Mouse (Mus musculus) midbrain, postnatal 0 days (tissue): Measurements from ENCODE around the gene Krtap10-10. TPM values are rescaled to one million over a fixed set of nuclear protein-coding genes. Genes with fewer than 3 reads are reported as not detected.

Source experiments
- ATAC-seq: fragments of 200-750 bp; cut with Nextera tagmentation; 2 replicates; pipeline ENCODE4 v1.8.0; 2017; ENCODE audit warnings: moderate number of reproducible peaks, mild to moderate bottlenecking, moderate TSS enrichment, moderate library complexity; ENCODE audit not compliant: low FRiP score
- DNase-seq: peaks from one replicate; pipeline ENCODE4 v3.0.0-alpha.2; 2015; ENCODE audit warnings: low spot score
- H3K27ac ChIP-seq: fragments of 300-500 bp; sonication (generic); 2 replicates; pipeline ENCODE4 v1.5.1; 2014; ENCODE audit warnings: low read depth, mild to moderate bottlenecking, low read length, mixed read lengths
- H3K27me3 ChIP-seq: fragments of 300-500 bp; sonication (generic); 2 replicates; pipeline ENCODE4 v1.6.1; 2014; ENCODE audit warnings: low read length, control low read depth, mixed read lengths; ENCODE audit not compliant: insufficient read depth
- H3K36me3 ChIP-seq: fragments of 300-500 bp; sonication (generic); 2 replicates; pipeline ENCODE4 v1.6.1; 2014; ENCODE audit warnings: low read length, control low read depth, mixed read lengths; ENCODE audit not compliant: insufficient read depth
- H3K4me1 ChIP-seq: fragments of 300-500 bp; sonication (generic); 2 replicates; pipeline ENCODE4 v1.6.1; 2014; ENCODE audit warnings: mild to moderate bottlenecking, control low read depth, antibody characterized with exemption, low read length, mixed read lengths; ENCODE audit not compliant: insufficient read depth
- H3K4me2 ChIP-seq: fragments of 300-500 bp; sonication (generic); 2 replicates; pipeline ENCODE4 v1.6.1; 2014; ENCODE audit warnings: low read depth, mild to moderate bottlenecking, low read length, mixed read lengths; ENCODE audit not compliant: poor library complexity, severe bottlenecking
- H3K4me3 ChIP-seq: fragments of 300-500 bp; sonication (generic); 2 replicates; pipeline ENCODE4 v1.5.1; 2014; ENCODE audit warnings: low read depth, mild to moderate bottlenecking, low read length, moderate library complexity
- H3K9ac ChIP-seq: fragments of 300-500 bp; sonication (generic); replicated peaks from 2 replicates; pipeline ENCODE4 v1.6.1; 2014; ENCODE audit warnings: mild to moderate bottlenecking, low read length, moderate library complexity, mixed read lengths; ENCODE audit not compliant: poor library complexity, severe bottlenecking
- H3K9me3 ChIP-seq: fragments of 300-500 bp; sonication (generic); 2 replicates; pipeline ENCODE4 v1.6.1; 2016; ENCODE audit warnings: low read length, control low read depth
- CTCF ChIP-seq: IDR thresholded peaks from 2 replicates; pipeline ENCODE4 v1.5.1; 2016; ENCODE audit warnings: antibody characterized with exemption, mild to moderate bottlenecking
- WGBS: fragments of 180-500 bp; shearing (Covaris S2); extraction: QIAGEN DNeasy Blood & Tissue Kit; methylation state at CpG from one replicate; pipeline ENCODE4 v1.1.7; 2014; 5-methylcytosine and 5-hydroxymethylcytosine counted together
- polyA plus RNA-seq: library from polyadenylated mRNA; unstranded; fragments of >200 nt; fragmentation: Nextera tagmentation; extraction: Ambion mirVana; gene quantifications from 2 replicates; pipeline ENCODE4 v1.2.1, GENCODE M21; 2015
- total RNA-seq: library from RNA; depleted of rRNA; stranded (reverse); fragments of >200 nt; gene quantifications from 2 replicates; pipeline ENCODE4 v1.2.3, GENCODE M21; 2014

Gene Krtap10-10
- total and polyA plus RNA-seq, 2 experiments from 2014 or later: not detected

DNA sequence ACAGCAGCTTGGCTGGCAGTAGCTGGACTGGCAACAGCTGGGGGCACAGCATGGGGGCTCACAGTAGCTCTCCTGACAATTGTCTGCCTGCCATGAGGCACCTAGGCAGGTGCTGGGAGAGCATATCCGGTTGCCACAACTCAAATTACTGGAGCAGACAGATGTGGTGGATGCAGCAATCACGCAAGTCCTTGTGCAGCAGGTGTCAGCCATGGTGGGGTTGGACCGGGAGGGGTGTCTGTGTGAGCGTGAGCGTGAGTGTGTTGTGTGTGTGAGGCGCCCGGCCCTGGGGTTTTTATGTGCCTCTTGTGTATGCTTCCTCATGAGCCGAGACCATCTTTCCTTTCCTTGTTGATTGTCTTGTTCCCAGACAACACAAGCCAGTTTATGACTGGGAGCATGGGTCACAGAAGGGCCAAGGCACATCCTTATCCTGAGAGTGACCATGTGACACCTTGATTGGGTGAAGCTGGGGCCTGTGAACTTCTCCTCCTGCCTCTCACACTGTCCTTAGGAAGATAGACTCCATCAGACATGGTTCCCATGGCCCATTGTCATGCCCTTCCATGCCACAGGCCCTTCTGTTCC is 36.7 kb upstream of the Krtap10-10 start, which contains the start of gene Gm19668:
Gm19668 (minus strand) TSS at position 213 of the 588 bp plus-strand sequence.
- no peak within 1 kb of the TSS for H3K4me3 ChIP-seq

DNA sequence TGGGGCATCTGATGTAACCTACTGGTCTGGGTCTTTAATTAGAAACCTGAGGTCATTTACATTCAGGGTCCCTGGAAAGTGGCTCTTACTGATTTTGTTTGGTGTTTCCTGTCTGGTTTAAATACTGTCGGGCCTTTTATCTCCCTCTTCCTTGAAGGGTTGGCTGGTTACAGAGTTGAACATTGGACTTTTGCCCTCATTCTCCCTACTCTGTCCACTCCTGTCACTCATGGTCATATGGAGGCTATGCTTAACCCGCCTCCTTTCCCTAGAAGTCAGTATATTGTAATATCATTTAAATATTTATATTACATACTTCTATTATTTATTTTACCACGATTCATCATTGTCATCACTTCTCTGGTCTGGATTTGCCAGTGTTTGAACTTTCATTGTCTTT is 31.7 kb upstream of the Krtap10-10 start:
- no peaks in the 10 kb centered on the region for H3K27me3 ChIP-seq
- no peak overlapping the region for H3K4me3 ChIP-seq
- H3K4me2 ChIP-seq: no peak overlapping the region
- ATAC-seq: no peak
- no peaks in the 10 kb centered on the region for H3K4me1 ChIP-seq
- no peak for DNase-seq
- no peak overlapping the region for H3K9ac ChIP-seq
- no peak for TF ChIP-seq CTCF
- whole genome bisulfite sequencing: 80% methylated on average over 3 of the region's 3 CpGs
- no peak overlapping the region for H3K27ac ChIP-seq
- H3K9me3 ChIP-seq: no peaks in the 10 kb centered on the region
- H3K36me3 ChIP-seq: no peaks in the 10 kb centered on the region

More for the DNA sequence above, 36.7 kb upstream of the Krtap10-10 start, which contains the start of gene Gm19668:
- Histone ChIP-seq H3K9me3 (no peaks in the 10 kb centered on the region), H3K36me3 (no peaks in the 10 kb centered on the region), H3K27ac (no peak within 1 kb of the TSS), H3K9ac (no peak within 1 kb of the TSS), H3K27me3 (no peaks in the 10 kb centered on the region), H3K4me1 (no peaks in the 10 kb centered on the region), H3K4me2 (no peak within 1 kb of the TSS)
- no peak for TF ChIP-seq CTCF
- no peak for ATAC-seq
- 71% methylated on average over 8 of the region's 8 CpGs for WGBS
- no peak for DNase-seq

DNA sequence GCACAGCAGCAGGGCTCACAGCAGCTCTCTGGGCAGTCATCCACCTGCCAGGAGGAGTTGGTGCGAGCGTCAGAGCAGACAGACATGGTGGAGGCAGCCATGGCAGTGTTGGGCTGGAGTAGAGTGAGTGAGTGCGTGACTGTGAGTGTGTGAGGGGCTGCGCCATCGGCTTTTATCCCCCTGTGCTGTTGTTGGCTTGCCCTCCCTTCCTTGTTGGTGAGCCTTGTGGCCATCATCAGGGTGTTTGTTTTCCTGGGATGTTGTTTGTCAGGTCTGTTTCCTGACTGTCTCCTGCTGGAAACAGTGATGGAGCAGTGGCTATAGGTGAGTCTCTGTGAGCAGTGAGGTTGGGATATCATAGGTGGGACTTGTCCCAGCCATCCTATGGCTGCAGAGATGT is 24.0 kb upstream of the Krtap10-10 start, which contains the start of gene Gm9507:
Gm9507 (minus strand) TSS at position 101 of the 400 bp plus-strand sequence.
- Histone ChIP-seq H3K4me3 (no peak within 1 kb of the TSS), H3K4me1 (no peaks in the 10 kb centered on the region), H3K9ac (no peak within 1 kb of the TSS), H3K27me3 (no peaks in the 10 kb centered on the region), H3K27ac (no peak within 1 kb of the TSS), H3K4me2 (no peak within 1 kb of the TSS), H3K9me3 (no peaks in the 10 kb centered on the region), H3K36me3 (no peaks in the 10 kb centered on the region)
- DNase-seq (no peak), ATAC-seq (no peak)
- 75% methylated on average over 5 of the region's 5 CpGs for WGBS
- TF ChIP-seq CTCF: no peak

DNA sequence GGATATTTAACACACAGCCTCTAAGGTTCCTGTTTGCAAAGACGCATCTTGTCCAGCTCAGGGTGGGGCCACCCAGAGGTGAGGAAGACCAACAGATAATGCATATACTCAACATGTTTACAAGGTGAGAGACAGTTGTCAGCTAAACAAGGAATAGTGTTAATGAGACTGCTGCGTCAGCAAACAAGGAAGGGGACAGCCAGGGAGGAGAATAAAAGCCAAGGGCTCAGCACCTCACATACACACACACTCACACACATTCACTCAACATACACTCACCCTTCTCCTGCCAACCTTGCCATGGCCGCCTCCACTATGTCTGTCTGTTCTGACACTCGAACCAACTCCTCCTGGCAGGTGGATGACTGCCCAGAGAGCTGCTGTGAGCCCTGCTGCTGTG is 21.4 kb upstream of the Krtap10-10 start, which contains the start of gene Gm2696:
Gm2696 (plus strand) TSS at position 301 of the 400 bp plus-strand sequence.
- no peak for ATAC-seq
- H3K4me1 ChIP-seq: no peaks in the 10 kb centered on the region
- 55% methylated on average over 4 of the region's 4 CpGs for WGBS

DNA sequence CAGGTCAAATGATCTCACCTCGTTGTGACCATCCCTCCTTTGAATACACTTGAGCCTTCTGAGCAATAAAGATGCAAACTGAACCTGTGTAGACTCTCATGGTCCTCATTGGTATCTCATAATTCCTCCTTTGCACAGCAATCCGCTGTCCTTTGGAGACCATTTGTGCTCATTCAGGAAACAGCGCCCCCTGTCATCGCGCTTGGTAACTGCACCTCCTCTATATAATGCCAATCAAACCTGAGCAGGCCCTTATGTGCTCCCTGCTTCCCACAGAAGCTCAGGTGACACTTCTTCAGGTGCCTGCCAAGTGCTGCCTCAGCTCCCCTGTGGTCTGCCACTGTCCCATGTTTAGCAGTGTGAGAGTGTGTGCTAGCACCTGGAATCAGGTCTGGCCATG is 20.2 kb upstream of the Krtap10-10 start:
- Histone ChIP-seq H3K4me1 (no peaks in the 10 kb centered on the region), H3K9me3 (no peaks in the 10 kb centered on the region), H3K9ac (no peak overlapping the region), H3K4me2 (no peak overlapping the region), H3K27me3 (no peaks in the 10 kb centered on the region; the same call in 1 of the 2 replicates), H3K27ac (no peak overlapping the region), H3K36me3 (no peaks in the 10 kb centered on the region), H3K4me3 (no peak overlapping the region)
- peak; percentile 73 for TF ChIP-seq CTCF
- no peak for ATAC-seq
- peak; percentile 36 for DNase-seq
- 35% methylated on average over 5 of the region's 5 CpGs for WGBS

More for the DNA sequence above, 21.4 kb upstream of the Krtap10-10 start, which contains the start of gene Gm2696:
- Histone ChIP-seq H3K27ac (no peak within 1 kb of the TSS), H3K36me3 (no peaks in the 10 kb centered on the region), H3K27me3 (no peaks in the 10 kb centered on the region; the same call in 1 of the 2 replicates), H3K9me3 (no peaks in the 10 kb centered on the region), H3K4me2 (no peak within 1 kb of the TSS), H3K9ac (no peak within 1 kb of the TSS), H3K4me3 (no peak within 1 kb of the TSS)
- DNase-seq: no peak
- TF ChIP-seq CTCF: no peak

DNA sequence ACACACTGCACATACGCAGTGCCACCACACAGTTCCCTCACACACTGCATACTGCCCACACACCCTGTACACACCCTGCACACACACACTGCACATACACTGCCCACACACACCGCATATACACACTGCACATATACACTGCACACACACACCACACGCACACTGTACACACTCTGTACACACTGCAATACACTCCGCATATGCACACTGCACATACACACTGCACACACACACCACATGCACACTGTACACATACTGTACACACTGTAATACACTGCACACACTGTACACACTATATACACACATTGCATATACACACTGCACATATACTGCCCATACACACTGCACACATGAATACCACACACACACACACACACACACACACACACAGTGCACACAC is 17.2 kb upstream of the Krtap10-10 start:
- Histone ChIP-seq H3K9ac (no peak overlapping the region), H3K4me1 (no peaks in the 10 kb centered on the region), H3K4me3 (no peak overlapping the region), H3K27me3 (no peaks in the 10 kb centered on the region; the same call in 1 of the 2 replicates), H3K27ac (no peak overlapping the region), H3K36me3 (no peaks in the 10 kb centered on the region), H3K9me3 (no peaks in the 10 kb centered on the region), H3K4me2 (no peak overlapping the region)
- 98% methylated on average over 4 of the region's 4 CpGs for WGBS
- peak; percentile 61 for ATAC-seq
- TF ChIP-seq CTCF: no peak
- no peak for DNase-seq
